Mouse (Mus musculus): ENCODE measurements at regions not wholly inside any gene's neighbourhood (a gene's known extent, or its start where the extent isn't known, plus 50 kb on each side); places are given as distances from the start of the nearest gene placed in this dataset.

DNA sequence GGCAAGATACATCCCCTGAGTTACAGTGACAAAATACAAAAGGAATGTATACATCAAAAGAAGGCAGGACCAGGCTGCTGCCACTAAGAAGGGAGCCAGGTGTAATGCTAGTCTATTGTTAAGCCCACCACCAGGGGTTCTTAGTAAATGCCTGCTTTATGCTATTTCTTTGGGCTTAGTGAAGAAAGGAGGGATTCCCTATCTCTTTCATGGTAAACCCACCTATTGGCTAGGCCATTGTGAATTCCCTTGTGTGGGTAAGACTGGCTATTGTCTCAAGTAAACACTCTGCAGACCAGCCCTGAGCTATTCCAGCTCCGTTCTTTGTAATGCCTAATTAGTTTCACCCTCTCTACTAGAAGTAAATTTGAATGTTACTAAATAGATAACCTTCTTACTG, 716.6 kb upstream of the 1700015G11Rik start:
- DNase-seq (ENCODE audit: low read depth, low spot score): peak; percentile 96

DNA sequence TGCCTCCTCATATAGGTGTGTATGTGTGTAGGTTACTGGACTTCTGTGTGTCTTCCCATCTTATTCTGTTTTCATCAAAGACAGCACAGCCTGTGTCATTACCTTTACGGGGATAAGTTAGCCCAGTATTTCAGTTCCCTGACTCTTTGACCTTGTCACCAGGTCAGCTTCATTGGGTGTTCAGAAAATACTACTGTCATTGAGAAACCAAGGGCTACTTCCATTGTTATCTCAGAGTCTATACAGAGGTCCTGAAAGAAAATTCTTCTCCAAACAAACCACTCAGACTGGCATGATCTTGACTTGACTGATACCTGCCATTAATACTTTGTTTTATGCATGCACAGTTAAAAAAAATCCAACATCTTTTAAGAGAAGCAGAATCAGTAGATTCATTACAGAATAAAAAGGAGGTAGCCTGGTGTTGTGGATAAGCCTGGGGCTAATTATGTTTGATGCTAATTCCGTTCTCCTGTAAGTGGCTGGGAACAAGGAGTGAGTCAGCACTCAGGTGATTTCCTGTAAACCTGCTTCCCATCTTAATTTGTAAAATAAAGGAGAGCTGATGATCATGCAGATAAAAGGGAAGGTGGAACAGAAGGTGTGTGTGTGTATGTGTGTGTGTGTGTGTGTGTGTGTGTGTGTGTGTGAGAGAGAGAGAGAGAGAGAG, 710.8 kb upstream of the 1700015G11Rik start:
- DNase-seq (ENCODE audit: low read depth, low spot score): peak; percentile 85

DNA sequence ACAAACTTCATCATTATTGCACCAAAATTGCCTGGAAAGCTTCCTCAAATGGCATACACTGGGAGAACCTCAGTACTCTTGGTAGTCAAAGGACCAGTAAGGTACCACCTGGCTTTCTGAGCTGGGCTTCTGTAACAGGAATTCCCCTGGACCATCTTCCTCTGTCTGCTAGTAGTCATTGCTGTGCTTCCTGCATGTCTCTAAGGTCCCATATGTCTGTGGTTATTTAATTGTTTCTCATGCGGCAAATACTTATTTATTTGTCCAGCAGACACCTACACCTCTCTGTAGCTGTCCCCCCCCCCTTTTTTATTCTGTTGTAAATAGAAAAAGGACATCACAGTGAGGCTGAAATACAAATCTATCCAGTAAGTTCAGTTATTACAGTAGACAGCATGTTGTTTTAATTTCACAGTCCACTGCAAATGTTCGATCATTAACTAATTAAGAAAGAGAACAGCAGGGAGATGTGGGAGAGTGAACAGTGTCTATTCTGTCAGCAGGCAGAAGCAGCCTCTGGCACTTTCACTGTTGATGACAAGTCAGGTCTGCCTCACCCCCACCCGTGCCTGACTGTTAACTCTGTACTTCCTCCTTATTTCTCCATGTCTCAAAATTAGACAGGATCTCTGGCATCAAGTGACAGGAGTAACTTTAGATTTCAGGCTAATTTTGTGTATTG, 687.1 kb upstream of the 1700015G11Rik start:
- no peak for DNase-seq (ENCODE audit: low read depth, low spot score)

DNA sequence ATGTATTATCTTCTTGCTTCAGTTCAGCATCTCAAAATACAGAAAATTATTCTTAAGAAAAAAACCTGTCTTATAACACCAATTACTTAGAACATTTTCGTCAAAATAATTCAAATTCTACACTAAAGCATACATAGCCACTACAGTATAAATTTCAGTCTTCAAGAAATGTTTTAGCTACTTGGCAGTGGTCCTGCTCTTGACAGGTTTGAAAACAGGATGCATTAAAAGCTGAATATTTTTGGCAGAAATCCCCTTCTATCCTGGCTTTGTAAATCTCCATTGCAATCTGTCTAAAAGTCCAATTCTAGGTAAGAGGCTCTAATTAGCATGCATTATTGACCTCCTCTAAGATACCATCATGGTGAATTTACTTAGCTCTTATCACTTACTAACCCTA, 652.8 kb upstream of the 1700015G11Rik start:
- no peak for DNase-seq (ENCODE audit: low read depth, low spot score)
